Mouse (Mus musculus) MEL (cell line): ENCODE measurements around the gene Tlk2.

Experiments
- CHD1 ChIP-seq: IDR thresholded peaks from 2 replicates; pipeline ENCODE4 v1.6.1; 2012; ENCODE audit warnings: low read depth, mild to moderate bottlenecking, inconsistent platforms, low read length, improper control_type of control experiment
- CTCF ChIP-seq, 3 experiments: IDR thresholded peaks in 2 of 3; conservative IDR thresholded peaks in 1 of 3; 2 replicates each; pipeline ENCODE4 v1.5.1; 2011 to 2012; ENCODE audit warnings: low read length in 3 of 3, low read depth in 2 of 3, mild to moderate bottlenecking in 2 of 3, improper control_type of control experiment in 1 of 3, inconsistent platforms in 1 of 3, mixed read lengths in 1 of 3, moderate library complexity in 1 of 3; ENCODE audit not compliant: control insufficient read depth in 1 of 3, insufficient read depth in 1 of 3, poor library complexity in 1 of 3, severe bottlenecking in 1 of 3
- GATA1 ChIP-seq: IDR thresholded peaks from 2 replicates; pipeline ENCODE4 v1.6.1; 2011; ENCODE audit warnings: low read depth, low read length, improper control_type of control experiment
- KAT2A ChIP-seq: conservative IDR thresholded peaks from 2 replicates; pipeline ENCODE4 v1.6.1; 2012; ENCODE audit warnings: low read depth, low read length, improper control_type of control experiment, inconsistent platforms
- MAX ChIP-seq: IDR thresholded peaks from 2 replicates; pipeline ENCODE4 v1.6.1; 2011; ENCODE audit warnings: low read length, improper control_type of control experiment
- POLR2A ChIP-seq, 2 experiments: IDR thresholded peaks; 2 replicates each; pipeline ENCODE4 v1.6.1; 2011 to 2012; ENCODE audit warnings: low read length in 2 of 2, mild to moderate bottlenecking in 2 of 2, control low read depth in 1 of 2, improper control_type of control experiment in 1 of 2, low read depth in 1 of 2, moderate library complexity in 1 of 2; ENCODE audit not compliant: control insufficient read depth in 1 of 2, insufficient read depth in 1 of 2, poor library complexity in 1 of 2
- SMC3 ChIP-seq: IDR thresholded peaks from 2 replicates; pipeline ENCODE4 v1.6.1; 2011; ENCODE audit warnings: low read depth, low read length, improper control_type of control experiment
- TBP ChIP-seq: IDR thresholded peaks from 2 replicates; pipeline ENCODE4 v1.8.0; 2011; ENCODE audit warnings: low read depth, low read length, improper control_type of control experiment
- ZNF384 ChIP-seq: IDR thresholded peaks from 2 replicates; pipeline ENCODE4 v1.6.1; 2012; ENCODE audit warnings: low read depth, mild to moderate bottlenecking, inconsistent platforms, low read length, improper control_type of control experiment

DNA sequence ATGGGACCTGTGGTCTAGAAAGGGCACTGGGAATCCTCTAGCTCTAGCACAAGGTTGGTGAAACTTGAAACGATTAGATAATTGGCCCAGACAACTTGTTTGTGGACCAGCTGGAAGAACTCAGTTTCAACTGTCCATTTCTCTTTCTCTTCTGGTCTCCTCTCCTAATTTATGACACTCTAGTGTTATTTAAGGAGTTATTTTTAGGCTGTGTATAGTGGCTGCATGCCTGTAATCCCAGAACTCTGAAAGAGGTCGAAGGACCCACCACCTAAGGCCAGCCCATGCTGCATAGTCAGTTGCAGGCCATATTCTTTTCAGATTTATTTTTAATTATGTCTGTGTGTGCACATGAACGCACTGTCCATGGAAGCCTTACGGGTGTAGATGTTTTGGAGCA lies 916 bp downstream of the Tlk2 start:
- TF ChIP-seq GATA1 (no peak), MAX (no peak), SMC3 (no peak), KAT2A (no peak), CHD1 (no peak), CTCF (IDR thresholded peaks at IDR 0.05 in 2 of 3, conservative IDR thresholded peaks at IDR 0.05 in 1 of 3; ENCODE audit: control insufficient read depth in 1 of 3, insufficient read depth in 1 of 3, low read depth in 2 of 3, low read length in 3 of 3, poor library complexity in 1 of 3, severe bottlenecking in 1 of 3) (no peak), ZNF384 (no peak), TBP (no peak), POLR2A (IDR thresholded peaks at IDR 0.05; ENCODE audit: control insufficient read depth in 1 of 2, insufficient read depth in 1 of 2, low read depth in 1 of 2, low read length in 2 of 2, poor library complexity in 1 of 2) (no peak)
